Mouse (Mus musculus) heart, adult 8-10 months (tissue): ENCODE data around the gene Enah. TPM values are rescaled to one million over a fixed set of nuclear protein-coding genes. Genes with fewer than 3 reads are reported as not detected.

Source experiments
- DNase-seq: peaks from one replicate; pipeline ENCODE4 v3.0.0; 2022; ENCODE audit warnings: low spot score
- total RNA-seq, 4 experiments: library from RNA; stranded (reverse); gene quantifications; 2 replicates each; pipeline ENCODE4 v1.2.4; 2022

The Enah gene
- total RNA-seq, 4 experiments from 2014 or later, result 121 to 157 (median 140) TPM

GRCm38 (mm10) chr1:182028231-182029210 is 8.7 kb upstream of the Enah start:
- DNase-seq, result no peak

GRCm38 (mm10) chr1:182027426-182027979 is 7.7 kb upstream of the Enah start:
- no peak for DNase-seq

- no peak for DNase-seq
These were observed 7.0 kb upstream of the Enah start for GRCm38 (mm10) chr1:182026821-182027220.

GRCm38 (mm10) chr1:182026120-182026519 is 6.3 kb upstream of the Enah start:
- no peak for DNase-seq

- DNase-seq, result no peak
These were observed 2.0 kb upstream of the Enah start for GRCm38 (mm10) chr1:182021691-182022299.

GRCm38 (mm10) chr1:182020831-182021460 is 1.2 kb upstream of the Enah start:
- DNase-seq, result no peak

GRCm38 (mm10) chr1:182019266-182019925 is 394 bp downstream of the Enah start:
- no peak for DNase-seq

- DNase-seq, result no peak
These were observed 1.2 kb downstream of the Enah start for GRCm38 (mm10) chr1:182018397-182019265.

GRCm38 (mm10) chr1:182005831-182006230 is 14.0 kb downstream of the Enah start:
- DNase-seq, result no peak

GRCm38 (mm10) chr1:181998673-181999072 is 21.1 kb downstream of the Enah start:
- DNase-seq, result no peak

- no peak for DNase-seq
These were observed 22.0 kb downstream of the Enah start for GRCm38 (mm10) chr1:181997791-181998190.

- DNase-seq, result no peak
These were observed 26.2 kb downstream of the Enah start for GRCm38 (mm10) chr1:181993597-181993996.

- DNase-seq, result no peak
These were observed 31.4 kb downstream of the Enah start for GRCm38 (mm10) chr1:181988367-181988766.

- DNase-seq, result no peak
These were observed 32.6 kb downstream of the Enah start for GRCm38 (mm10) chr1:181987226-181987625.

- no peak for DNase-seq
These were observed 33.9 kb downstream of the Enah start for GRCm38 (mm10) chr1:181985880-181986279.

GRCm38 (mm10) chr1:181984811-181985210 is 35.0 kb downstream of the Enah start:
- DNase-seq, result no peak

- no peak for DNase-seq
These were observed 39.6 kb downstream of the Enah start for GRCm38 (mm10) chr1:181980017-181980719.

- DNase-seq, result no peak
These were observed 44.3 kb downstream of the Enah start for GRCm38 (mm10) chr1:181975510-181975909.

GRCm38 (mm10) chr1:181974897-181975296 is 44.9 kb downstream of the Enah start:
- no peak for DNase-seq

GRCm38 (mm10) chr1:181965277-181965676 is 54.5 kb downstream of the Enah start:
- DNase-seq, result no peak
